Mouse (Mus musculus) C2C12 (cell line): ENCODE results near the gene Mei1.

Experiments used
- CEBPB ChIP-seq: IDR thresholded peaks from one replicate; pipeline ENCODE4 v1.6.1; 2011; ENCODE audit warnings: low read depth, mild to moderate bottlenecking, control low read depth, moderate library complexity
- CTCF ChIP-seq: IDR thresholded peaks from one replicate; pipeline ENCODE4 v1.5.1; 2011; ENCODE audit not compliant: control insufficient read depth, insufficient read depth, insufficient read length
- MAX ChIP-seq: IDR thresholded peaks from one replicate; pipeline ENCODE4 v1.6.1; 2011; ENCODE audit warnings: mild to moderate bottlenecking, control low read depth
- USF1 ChIP-seq: IDR thresholded peaks from one replicate; pipeline ENCODE4 v1.6.1; 2011; ENCODE audit warnings: low read depth, mild to moderate bottlenecking, control low read depth, moderate library complexity

GRCm38 (mm10) chr15:82033762-82034161 lies 36.0 kb upstream of the Mei1 start, which contains the start of gene Desi1:
- TF ChIP-seq CTCF: no peak
- TF ChIP-seq CEBPB: no peak
- no peak for TF ChIP-seq USF1
- TF ChIP-seq MAX: no peak
